Mouse (Mus musculus) adrenal gland, postnatal 10 days (tissue): ENCODE data around the gene Slc25a13. TPM values are rescaled to one million over a fixed set of nuclear protein-coding genes. Genes with fewer than 3 reads are reported as not detected.

Experiments
- DNase-seq: peaks from one replicate; pipeline ENCODE4 v3.0.0; 2021; ENCODE audit warnings: mixed read lengths
- total RNA-seq, 2 experiments: library from RNA; stranded (reverse); gene quantifications; 2 replicates each; pipeline ENCODE4 v1.2.3; 2021

Slc25a13 gene
- total RNA-seq, 2 experiments from 2014 or later, result 32.1 to 45.3 TPM

DNA sequence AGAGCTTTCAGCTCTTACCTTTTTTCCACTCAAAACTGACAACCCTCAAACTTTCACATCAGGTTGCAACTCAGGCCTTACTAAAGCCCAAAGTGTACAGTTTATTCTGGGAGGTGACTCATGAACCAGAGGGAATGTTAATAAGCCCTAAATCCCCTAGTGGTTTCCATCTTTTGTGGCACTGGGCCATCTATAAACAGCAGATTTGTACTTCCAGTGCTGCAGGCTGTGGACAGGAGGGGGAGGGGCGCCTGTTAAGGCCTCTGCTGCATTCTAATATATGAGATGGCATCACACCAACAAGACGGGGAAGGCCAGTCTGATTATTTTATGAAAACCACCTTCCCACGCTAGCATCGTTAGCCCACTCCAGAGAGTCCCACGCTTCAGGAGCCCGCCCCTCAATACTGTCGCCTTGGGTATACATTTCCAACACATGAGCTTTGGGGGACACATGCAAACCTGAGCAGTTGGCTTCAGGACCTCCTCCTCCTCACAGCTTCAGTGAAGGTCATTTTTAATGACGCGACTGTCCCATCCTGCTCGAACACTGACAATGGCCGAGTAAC is 48.3 kb downstream of the Slc25a13 start:
- DNase-seq, result no peak

DNA sequence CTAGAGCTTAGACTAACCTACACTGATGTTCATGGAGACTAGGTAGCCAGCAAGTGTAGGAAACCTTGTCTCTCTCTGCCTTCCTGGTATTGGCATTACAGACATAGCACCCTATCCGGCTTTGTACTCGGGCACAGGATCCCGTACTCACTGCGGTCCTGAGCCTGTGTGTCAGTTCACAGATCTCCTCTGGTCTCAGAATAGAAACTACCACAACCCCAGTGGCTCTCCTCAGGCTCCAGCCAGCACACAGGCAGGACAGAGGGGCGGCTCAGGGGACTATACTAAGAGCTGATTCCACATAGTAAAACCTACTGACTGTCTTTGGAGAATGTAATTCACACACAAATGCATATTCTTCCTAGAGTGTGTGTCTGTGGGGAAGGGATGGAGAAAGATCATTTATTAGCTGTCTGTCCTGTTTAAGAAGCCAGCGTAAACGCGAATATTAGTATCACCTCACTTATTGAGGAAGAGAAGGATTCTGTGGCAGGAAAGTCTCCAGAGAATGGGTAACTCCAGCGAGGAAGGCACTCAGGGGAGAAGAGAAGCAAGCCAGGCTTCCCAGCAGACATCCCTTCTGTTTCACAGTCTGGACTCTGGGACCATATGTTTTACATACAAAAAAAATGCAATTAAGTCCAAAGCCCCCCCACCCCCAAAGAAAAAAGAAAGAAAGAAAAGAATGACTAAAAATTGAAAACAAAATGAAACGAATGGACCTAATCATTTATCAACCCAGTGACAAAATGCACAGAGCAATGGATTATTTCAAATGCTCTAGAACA is 49.4 kb downstream of the Slc25a13 start:
- no peak for DNase-seq

DNA sequence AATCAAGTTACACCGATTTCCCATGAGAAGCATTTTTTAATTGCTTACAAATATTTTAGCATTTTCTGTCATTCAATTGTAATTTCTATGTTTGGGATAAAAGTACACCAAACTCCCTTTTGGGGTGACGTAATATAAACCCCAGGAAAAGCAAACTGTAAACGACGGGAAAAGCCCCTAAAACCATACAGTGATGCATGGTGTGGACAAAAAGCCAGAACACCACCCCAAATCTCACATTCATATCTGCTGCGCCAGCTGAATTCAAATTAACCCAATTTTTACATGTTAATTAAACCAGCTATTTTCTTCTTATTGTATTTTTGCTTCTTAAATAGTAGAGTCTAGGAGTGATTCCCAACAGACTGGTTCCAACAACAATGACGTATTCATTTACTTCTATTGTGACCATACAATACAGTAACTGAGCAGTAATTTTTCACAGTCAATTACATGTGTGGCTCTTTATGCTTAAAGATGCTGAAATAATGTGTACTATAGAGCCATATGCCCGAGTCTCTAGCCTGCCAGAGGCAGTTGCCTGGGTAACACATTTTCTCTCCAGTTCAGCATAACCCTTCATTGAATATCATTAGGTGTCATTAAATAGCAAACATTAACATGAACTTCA is 53.9 kb downstream of the Slc25a13 start:
- no peak for DNase-seq

DNA sequence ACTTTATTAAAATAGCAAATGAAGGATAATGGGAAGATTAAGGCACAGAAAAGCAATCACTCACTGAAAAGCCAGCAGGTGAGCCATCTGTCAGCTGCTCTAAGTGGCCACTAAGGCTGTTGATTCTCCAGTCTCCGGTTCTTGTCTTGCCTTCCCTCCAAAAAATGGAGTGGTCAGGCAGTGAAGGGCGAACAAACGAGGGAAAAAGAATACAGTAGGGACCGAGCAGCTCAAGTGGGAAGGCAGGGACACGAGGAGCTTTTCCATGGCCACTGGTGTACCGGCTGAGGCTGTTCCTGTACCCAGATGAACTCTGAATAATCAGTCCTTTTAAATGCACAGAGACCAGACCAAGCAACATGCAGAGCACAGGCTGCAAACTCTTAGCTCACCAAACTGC is 54.8 kb downstream of the Slc25a13 start:
- no peak for DNase-seq

DNA sequence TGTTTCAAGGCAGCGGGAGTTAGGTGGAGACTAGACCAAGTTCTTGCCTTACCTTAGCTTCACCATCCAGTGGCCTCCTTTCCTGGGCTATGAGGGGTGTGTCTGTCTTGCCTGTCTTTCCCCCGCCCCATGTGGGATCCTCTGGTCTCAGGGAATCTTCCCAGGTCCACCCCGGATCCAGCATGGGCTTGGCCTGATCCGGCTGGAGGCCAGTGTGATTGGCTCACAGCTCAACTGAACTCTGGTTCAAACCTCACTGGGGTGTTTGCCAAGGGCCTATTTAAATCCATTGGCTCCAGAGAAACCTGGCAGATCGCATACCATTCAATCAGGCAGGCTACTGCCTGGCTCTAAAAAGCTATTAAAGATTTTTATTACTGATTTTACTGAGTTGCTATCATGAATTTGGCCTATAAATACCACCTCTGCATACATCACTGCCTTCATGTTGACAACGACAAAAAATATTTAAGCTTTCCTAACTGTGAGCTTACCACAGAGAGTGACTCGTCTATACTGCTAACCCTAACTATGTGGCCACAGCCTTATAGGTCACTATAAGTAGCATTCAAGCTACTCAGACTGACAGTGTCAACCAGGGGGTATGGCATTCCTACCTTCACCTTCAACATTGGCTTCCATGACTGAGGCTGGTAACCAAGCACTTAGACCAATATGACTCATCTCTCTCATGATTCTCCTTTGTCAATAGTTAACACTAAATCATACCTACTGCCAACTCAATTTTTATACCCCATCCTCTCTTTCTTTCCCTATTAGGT is 56.1 kb downstream of the Slc25a13 start:
- DNase-seq, result peak; percentile 29

DNA sequence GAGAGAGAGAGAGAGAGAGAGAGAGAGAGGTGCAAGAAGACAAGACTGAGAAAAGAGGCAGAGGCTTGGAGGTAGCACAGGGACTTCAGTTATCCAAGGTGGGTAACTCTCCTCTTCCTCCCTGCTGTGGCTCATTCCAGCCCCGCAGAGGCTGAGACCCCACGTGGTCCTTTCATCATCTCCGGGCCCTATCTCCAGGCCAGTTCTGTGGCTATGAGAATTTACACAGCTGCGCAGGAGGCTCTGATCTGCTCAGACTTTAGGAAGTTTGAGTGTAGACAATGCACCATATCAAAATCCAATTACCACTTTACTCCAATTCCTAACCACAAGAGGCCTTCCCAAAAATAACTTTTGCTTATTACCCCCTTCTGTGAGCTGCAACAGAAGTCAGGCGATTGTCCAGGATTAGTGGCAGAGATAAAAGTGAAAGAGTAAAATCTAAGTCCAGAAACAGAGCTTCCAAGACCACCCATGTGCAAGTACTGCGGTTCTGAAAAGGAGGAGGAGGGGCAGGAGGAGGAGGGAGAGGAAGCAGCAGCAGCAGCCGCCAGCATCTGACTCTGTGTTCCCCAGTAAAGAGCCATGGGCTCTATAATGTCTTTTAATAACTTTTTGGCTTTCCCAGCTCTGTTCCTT is 57.6 kb downstream of the Slc25a13 start:
- DNase-seq, result no peak

DNA sequence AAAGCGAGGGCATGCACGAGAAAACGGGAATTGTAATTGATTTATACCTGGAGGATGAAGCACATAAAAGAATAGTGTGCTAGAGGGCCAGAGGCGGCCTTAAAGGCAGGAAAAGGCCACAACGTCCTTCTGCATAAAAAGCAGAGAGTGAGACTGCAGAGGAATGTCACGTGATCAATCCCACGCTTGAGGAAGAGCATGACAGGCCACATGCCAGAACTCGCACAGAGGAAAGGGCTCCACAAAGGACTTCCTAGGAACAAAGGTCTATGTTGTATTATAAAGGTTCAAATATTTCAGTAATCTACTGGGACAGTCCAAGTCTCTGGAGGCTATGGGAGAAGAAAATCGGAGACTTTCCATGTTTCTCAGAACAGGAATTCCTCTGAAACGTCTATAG is 63.5 kb downstream of the Slc25a13 start:
- peak; percentile 23 for DNase-seq

DNA sequence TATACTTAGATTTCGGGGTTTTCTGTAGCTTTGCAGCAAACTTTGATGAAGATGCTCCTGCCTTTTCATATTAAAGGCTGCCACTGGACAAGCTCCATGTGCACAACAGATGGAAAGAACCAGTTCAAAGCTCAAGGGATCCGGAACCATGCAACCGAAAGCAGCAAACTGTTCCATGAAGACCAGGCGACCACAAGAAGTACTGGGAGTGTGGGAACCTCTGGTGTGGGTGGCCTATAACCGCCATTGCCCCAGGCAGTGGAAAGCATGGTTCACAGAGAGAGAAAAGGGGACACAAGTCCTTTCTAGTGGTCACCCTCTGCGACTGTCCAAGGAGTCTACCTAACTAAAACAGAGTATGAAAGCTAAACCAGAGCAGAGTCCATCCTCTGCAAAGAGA is 66.2 kb downstream of the Slc25a13 start:
- DNase-seq, result no peak

DNA sequence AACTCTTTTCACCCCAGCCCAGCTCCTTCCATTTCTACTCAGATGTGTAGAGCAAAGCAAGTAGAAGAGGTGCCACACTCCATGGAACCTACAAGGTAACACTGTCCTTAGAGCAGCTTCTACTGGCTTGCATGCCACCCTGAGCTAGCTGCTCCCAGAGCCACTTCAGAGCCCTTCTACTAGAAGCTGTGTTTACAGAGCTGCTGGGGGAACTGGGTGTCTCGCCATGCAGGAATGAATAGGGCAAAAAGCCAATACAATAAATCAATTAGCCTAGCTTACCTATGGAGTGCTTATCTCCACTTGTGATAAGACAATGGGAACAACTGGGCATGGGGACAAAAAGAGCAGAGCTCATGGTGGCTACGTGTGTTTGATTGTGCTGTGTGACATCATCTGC is 67.2 kb downstream of the Slc25a13 start:
- DNase-seq, result no peak

DNA sequence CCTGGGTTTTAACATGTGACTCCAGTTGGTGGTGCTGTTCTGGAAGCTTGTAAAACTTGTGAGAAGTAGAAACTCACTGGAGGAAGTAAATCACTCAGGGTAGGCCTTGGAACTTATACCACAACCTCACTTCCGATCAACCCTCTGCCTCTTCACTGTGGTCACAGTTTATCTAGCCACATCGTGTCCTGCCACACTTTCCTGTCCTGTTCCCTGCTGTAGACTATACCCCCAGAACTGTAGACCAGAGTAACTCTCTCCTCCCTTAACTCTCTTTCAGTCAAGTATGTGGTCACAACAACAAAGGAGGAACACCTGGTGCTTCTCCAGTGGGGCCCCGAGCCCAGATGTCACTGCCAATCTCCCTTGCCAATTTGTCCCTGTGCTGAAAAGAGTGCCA is 67.6 kb downstream of the Slc25a13 start:
- DNase-seq, result no peak

DNA sequence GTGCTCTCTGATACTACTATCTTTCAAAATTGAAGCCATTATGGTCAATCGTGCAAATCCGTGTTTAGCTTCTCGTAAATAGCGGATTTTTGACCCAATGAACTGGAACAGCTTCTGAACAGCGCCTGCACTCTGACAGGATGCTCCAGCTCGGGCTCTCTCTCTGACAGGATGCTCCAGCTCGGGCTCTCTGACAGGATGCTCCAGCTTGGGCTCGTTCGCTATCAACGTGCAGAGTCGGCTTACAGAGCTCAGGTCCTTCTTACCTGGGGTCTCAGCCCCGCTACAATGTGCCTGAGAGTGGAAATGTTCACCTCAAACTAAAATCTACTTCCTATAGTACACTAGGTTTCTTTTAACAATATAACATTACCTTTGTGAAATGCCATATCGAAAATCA is 71.6 kb downstream of the Slc25a13 start:
- no peak for DNase-seq

DNA sequence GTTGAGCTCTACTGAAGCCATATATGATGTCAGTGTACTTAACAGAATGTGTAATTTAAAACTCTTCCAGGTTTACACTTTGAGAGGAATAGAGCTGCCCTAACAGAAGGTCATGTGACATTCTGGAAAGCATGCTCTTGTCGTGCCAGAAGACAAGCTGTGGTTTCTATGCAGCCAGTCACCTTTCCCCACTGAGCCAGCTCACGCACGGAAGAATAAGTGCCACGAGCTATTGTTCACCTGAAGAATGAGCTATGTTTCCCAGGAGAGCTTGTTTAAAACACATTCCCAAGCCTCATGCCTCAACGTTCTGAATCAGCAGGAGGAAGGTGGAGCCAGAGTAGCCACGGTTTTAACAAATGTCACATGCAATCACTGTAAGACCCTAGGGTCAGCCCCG is 73.4 kb downstream of the Slc25a13 start:
- DNase-seq, result no peak

DNA sequence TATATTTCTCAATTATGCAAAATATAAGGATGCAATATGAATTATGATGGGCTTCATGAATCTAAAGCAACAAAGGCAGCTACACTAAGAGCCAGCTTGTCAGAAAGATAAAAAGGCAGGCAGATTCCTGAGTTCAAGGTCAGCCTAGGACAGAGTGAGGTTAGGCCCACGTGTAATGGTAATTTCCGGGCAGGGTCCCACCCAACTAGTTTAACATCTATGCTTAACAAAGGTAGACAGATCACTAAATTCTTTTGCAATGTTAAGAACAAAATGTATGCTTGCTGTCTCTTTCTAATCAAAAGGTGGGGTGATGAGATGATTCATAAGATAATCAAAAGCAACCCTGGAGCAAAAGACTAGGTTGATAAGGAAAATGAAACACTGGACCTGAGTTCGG is 76.6 kb downstream of the Slc25a13 start:
- DNase-seq, result no peak

DNA sequence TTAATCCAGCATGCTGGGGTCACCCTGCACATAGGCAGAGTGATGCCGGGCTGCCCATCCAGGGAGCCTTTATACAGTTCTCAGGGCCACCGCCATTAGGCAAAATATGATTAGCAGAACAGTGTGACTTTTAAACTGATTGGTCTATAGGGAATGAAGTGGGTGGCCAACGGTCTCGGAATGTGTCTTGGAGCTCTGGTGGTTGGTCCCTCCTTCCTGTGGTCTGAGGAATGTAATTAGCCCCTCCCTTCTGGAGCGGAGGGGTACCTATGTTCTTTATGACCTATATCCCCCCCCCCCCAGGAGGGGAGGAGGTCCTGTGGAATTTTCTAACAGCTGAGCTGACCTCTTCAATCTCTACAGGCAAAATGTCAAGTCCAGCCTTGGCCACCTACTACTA is 77.9 kb downstream of the Slc25a13 start:
- no peak for DNase-seq

DNA sequence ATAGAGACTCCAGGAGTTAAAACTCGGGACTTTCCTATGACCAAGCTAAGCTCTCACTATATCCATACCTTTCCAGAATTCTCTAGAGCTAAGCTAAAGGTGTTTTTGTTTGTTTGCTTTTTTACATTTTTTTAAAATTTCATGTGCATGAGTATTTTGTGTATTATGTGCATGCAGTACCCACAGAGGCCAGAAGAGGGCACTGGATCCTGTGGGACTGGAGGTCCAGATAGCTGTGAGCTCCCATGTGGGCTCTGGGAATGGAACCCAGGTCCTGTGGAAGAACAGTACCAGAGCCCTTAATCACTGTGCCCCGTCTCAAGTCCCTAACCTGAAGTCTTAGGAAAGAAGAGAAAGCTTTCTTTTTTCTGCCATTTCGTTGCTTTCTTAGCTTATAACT is 80.2 kb downstream of the Slc25a13 start:
- DNase-seq, result no peak

DNA sequence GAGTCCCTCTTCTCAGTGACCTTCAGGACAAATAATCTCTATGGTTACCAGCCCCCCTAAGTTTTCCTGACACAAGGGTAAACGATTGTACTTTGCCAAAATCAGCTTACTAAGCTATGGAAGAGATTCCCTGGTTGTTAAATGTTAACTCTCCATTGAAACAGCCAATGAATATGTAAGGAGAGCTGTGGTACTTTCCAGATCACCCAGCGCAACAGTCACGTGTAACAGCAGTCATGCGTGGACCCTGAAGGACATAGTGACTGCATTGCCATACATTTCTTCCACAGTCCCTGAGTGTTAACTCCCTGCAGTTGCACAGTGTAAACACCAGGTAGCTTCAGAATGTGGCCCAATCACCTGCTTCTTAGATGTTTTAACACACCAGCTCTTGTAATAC is 82.0 kb downstream of the Slc25a13 start:
- no peak for DNase-seq

DNA sequence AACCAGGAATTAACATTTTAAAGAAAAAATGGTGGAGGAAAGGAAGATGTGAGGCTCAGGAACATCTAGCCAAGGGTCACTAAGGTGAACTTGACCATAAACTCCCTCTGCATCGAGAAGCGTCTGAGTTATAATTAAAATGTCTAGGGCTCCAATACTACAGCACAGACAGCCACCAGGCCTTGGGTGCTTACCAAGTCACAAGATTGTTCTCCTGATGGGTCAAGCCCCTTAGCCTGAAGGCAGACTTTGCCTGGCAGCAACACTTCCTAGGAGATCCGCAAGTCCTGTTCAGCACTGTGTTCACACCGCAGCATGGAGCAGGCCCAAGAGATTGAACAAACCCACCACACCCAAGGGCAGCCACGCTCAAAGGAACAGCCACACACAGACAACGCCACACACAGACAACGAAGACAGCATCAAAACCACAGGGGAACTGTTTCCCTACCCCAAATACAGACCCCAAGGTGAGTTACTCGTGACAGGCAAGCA is 83.4 kb downstream of the Slc25a13 start:
- no peak for DNase-seq

DNA sequence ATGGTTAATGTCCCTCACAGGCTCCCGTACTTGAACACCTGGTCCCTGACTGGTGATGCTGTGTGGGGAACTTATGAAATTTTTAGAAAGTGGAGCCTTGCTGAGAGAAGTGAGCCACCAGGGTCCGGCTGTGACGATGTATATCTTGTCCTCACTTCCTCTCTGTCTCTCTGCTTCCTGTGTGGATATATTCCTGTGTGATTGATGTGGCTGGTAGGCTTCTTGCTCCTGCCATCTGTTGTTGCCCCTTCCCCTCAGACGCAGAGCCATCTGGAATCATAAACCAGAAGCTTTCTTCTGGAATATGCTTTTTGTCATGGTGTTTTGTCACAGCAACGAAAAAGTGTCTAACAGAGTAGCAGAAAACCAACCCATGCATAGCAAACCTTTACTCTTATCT is 84.9 kb downstream of the Slc25a13 start:
- no peak for DNase-seq

DNA sequence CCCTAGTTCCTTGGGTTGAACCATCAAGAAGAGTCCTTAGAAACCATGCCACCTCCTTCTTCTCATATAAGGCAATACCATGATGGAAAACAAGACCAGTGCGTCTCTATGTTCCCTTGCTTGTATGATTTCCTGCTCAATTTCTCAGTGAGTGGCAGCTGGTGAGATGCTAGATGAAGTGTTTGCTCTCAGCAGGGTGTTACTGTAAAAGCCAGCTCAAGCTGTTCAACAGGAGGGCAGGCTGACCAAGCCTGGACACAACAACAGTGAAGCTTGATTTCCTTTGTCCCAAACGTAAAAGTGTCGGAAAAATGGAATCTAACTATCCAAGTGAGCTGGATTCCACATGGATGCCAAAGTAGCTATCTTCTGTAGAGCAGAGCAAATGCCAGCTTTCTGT is 91.4 kb downstream of the Slc25a13 start:
- DNase-seq, result no peak

DNA sequence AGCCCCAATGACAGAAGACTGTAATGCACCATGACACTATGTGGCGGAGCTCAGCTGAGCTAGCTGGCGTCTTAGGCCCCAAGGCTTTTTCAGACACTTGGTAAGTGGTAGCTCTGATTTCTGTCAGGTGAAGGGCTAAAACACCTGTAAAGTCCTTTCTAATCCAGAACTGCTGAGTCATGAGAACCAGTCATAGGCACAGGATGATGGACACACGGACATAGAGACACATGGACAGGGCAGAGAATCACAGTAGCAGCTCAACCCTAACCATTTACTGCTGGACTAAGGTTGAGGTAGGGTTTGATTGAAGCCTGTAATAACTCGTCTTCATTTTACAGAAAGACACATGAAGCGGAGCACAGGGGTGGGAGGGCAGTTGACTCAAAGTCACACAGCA is 95.1 kb downstream of the Slc25a13 start:
- DNase-seq, result no peak

DNA sequence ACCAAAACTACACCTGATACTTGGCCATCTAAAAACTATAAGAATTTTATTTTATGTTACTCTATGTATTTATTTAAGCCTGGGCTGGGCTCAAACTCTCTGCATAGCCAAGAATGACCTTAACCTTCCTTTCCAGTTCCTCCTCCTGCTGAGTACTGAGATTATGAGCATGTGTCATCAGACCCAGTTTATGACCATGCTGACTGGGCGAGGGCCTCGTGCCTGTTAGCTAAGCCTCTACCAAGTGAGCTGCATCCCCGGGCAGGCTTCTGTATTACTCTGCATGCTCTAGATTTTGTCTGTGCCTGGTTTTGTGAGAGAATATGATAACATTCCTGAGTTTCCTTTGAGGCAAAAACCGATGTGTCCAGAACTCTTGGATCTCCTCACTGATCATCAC is 96.1 kb downstream of the Slc25a13 start:
- DNase-seq, result peak; percentile 35

DNA sequence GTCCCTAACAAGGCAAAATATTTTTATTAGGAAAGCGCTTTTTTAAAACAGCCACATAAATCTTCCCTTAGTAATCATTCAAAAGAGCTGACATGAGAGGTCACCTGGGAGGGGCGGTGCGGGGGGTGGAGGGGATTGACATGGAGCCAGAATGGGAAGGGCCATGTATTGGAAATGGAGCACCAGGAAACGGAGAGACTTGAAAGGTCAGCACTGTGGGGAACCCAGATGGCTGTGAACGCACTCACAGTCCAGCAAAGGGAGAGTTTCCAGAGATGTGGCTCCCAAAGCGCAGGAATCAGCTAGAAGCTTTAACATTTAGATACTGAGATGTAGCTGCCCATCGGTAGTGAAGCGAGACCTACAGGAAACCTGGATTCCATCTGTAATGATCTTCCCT is 101.2 kb downstream of the Slc25a13 start:
- DNase-seq, result peak; percentile 43
